Mouse (Mus musculus) ovary, postnatal 10 days (tissue): ENCODE measurements around the gene Tctn1.
"Not testable (repeated sequence)": the region's sequence is repeated elsewhere in the genome, so short reads cannot be mapped to it uniquely, and the experiment has no call there.

ENCODE experiments used
- DNase-seq: peaks from one replicate; pipeline ENCODE4 v3.0.0; 2022; ENCODE audit warnings: low spot score

Tctn1 gene

DNA sequence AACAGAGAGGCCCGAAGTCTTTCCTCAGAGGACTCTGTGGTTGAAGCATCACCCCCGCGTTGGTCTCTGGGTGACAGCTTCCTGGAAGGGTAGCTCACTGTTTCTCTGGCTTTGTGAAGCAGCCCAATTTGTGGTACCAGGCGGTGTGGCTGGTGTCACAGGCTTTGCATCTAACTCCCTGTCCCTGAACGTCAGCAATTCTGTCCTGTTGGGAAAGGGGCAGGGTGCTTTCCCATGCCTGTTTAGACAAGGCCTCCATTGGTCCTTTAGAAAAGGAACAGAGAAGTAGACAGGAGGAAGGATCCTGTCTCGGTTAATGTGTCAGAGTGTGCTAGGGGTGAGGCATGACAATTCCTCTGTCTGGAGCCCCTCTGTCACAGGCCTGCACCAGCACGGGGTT is 45.3 kb downstream of the Tctn1 start:
- no peak for DNase-seq

DNA sequence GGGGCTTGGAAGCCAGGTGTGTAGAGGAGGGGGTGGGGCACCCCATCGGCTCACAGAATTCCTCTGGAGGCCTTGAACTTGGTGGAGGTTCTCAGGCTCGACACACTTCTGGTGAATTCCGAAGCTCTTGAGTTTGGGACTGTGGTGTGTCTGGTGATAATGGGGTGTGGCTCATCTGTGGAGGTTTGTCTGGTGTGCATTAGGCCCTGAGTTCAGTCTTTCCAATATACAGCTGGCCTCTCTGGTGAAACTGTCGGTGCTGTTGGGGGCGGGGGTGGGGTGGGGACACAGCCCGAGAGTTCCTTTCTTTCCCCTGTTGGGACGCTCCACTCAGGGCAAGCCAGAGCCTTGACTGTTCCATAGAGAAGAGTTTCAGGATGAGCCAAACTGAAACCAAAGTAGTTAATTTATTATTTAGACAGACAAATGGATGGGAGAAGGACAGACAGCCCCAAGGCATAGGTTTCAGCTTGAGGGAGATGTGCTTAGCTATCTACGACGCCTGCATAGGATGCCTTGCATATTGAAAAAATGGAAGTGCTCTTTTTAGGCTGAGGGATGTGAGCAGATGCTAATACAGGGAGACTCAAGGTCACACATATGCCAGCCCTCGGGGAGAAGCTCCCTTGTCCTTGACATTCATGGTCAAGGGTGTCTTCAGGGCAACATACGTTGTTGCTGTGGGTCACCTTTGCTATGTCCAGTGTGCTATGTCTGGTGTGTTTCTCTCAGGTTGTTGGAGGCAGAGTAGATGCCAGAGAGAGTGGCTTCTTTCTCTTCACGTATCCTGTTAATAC is 46.0 kb downstream of the Tctn1 start:
- no peak for DNase-seq

DNA sequence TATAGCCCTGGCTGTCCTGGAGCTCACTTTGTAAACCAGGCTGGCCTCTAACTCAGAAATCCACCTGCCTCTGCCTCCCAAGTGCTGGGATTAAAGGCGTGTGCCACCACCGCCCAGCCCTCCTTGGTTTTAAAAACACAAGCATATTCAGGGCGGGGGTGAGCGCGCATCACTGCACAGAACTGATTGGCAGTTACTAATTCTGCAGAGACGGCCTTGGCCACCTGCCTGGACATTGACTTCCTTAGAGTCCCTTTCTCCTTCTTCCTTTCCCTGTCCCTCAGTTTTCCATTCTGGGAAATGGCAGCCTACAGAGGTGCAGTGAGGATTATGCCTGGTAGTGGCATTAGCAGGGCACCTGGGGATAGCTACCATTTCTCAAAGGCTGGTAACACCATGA is 46.6 kb downstream of the Tctn1 start:
- no peak for DNase-seq

DNA sequence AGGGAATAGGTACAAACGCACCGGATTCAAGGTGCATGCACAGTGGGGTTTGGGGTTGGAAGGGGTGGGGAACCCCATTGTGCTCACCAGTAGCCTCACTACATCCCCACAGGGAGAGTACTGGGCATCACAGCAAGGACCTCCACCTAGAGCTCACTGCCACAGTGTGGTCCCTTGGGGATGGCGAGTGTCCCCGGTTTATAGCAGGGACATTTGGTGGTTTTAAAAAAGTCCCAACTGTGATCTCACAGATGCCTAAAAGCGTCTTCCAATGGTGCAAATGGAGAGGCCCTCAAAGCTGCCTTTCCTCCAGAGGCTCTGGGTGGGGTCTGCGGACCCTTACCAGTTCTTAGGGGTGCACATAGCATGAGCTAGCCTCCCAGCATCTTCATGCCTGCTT is 50.4 kb downstream of the Tctn1 start:
- DNase-seq, result no peak

DNA sequence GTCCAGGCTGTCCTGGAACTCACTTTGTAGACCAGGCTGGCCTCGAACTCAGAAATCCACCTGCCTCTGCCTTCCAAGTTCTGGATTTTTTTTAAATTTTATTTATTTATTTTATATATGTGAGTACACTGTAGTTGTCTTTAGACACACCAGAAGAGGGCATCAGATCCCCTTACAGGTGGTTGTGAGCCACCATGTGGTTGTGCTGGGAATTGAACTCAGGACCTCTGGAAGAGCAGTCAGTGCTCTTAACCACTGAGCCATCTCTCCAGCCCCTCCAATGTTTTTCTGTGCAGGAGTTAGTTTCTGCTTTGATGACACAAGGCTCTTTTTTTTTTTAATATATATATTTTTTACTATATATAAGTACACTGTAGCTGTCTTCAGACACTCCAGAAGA is 51.4 kb downstream of the Tctn1 start:
- not testable (repeated sequence) for DNase-seq

DNA sequence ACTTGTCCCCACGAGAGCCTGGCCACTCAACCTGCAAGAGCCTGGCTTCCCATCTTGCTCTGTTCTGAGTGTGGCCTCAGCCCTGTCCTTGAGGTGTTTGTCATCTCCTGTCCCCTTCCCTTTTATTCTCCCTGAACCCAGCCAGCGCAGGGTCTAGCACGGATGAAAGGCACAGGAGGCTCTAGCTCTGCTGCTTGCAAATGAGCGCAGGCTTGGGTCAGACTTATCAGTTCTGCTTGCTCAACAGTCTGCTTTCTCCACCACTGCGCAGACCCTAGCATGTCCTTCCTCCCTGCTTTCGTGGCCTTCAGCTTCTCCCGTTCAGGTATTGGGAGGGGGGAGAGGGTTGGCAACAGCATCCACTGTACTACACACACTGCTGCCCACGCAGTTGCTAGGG is 52.1 kb downstream of the Tctn1 start:
- no peak for DNase-seq

DNA sequence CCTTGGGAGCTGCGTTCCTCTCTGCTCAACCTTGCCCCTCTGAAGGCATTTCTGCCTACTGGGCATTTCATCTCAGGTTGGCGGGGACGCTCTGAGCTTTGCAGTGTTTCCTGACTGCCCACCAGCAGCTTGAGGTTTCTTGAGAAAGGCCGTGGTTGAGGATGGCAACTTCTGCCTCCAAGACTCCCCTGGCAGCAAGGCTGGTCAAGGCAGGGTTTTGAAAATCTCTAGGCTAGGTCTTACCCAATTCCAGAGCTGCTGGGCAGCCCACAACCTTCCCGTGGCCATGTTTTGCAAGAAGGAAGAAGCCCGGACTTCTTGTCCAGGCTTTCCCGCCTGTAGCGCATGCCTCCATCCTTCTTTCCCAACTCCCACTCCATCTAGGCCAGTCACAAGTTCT is 53.4 kb downstream of the Tctn1 start:
- DNase-seq, result no peak

DNA sequence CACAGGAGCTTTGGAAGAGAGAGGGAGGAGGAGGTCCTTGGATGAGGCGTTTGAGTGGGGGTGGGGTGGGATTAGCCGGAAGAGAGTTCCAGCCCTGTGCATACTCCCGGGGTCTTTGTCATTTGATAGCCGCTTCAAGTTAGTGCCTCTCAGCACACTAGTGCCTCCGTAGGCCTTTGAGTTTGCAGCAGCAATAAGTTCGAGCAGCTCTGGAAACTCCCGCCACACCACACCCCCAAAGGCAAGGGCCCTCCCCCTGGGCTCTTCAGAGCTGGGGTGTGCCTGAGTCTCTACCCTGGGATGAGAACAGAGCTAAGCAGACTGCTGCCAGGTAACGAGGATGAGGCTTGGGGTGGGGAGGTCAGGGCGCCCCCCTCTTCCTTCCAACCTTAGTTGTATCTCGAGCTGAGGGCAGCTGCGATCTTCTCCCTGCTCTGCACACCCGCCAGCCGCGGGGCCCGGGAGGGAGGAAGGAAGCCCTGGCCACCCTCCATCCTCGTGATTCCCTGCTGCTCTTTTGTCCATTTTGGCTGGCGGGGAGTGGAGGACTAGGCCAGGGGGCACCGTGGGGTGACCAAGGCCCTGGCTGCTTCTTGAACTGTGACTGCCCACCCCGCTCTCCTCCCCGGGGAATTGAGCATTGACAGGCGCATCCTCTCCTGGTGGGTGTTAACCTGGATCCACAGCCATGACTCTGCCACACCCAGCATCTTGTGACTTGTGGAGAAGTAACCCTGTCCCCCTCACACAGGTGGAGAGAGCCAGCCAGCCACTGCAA is 54.5 kb downstream of the Tctn1 start:
- peak; percentile 34 for DNase-seq

DNA sequence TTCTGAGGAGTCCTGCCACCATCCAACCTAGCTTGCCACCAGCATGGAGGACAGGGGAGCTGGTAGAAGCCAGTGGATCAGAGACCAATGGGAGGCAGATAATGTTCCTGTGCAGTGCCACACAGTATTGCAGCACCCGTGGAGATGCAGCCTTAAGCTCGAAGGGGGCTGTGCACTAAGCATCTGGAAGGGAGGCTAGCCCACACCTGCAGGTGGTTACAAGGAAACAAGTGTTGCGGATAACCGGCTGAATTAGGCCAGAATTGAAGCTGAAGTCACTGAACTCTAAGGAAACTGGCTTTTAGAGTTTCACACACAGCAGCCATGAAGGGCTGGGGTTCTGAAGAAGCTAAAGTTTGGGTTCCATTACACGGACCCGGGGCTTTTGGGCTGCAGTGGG is 55.4 kb downstream of the Tctn1 start:
- no peak for DNase-seq

DNA sequence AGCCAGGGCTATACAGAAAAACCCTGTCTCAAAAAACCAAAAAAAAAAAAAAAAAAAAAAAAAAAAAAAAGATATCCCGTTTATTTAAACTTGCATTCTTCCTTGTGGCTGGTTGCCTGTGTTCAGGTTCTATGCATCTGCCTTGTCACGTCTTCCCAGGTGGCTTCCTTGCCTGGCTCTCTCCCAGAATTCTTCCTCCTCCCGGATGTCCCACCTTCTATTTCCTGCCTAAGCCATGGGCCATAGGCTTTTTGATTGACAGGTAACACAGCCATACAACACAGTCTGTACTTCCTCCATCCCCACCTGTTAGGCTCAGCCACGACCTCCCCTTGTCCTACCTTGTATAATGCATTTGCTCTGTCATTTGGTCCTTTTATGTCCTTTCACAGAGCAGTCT is 57.8 kb downstream of the Tctn1 start, which contains the start of gene Hvcn1:
Hvcn1 (plus strand) TSS at position 330 of the 400 bp plus-strand sequence.
- no peak for DNase-seq

DNA sequence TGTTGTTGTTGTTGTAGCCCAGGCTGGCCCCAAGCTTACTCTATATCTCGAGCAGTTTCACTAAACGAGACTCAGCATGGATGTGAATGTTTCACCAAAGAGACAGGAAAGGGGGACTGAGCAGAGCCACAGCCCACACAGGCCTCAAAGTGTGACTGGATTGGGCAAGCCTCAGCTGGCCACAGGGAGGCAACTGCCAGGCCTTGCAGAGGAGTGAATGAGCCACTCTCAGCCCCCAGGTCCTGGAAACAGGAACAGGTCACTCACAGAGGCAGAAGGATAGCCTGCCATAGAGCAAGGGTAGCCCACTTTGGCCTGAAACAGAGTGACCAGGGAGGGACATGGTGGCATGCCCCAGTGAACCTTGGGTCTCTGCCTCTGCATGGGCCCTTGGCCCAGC is 60.1 kb downstream of the Tctn1 start:
- DNase-seq, result no peak

DNA sequence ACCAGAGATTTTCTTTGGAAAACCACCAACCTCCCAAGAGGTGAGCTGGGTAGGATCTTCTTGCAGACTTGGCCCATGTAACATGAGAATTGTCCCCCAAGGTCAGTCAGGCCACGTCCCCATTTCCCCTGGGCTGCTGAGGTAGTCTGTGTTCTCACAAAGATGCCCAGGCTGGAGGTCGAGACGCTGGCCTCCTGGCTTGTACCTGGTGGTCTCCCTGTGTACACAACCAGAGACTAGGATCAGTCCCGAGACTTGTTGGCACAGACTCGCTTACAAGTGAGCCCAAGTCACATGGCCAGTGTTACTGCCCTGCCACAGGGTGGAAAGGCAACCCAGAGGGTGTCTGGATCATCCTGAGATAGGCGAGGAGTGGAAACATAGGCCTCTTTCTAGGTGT is 62.4 kb downstream of the Tctn1 start:
- no peak for DNase-seq

DNA sequence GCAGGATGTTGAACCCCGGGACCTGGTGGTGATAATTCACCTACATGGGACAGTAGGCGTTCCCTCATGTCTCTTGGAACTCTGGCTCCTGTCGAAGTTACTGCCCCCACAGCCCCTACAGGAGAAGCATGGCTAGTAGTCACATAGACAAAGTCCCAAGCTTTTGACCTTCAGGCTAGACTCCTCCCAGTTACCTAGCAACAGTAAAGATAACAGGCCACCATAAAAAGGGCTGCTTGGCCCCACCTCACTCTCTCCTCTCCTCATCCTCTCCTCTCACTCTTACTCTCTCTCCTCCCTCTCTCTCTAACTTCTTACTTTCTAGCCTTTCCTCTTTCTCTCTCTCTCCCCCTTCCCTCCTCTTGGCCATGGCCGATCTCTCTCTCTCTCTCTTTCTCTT is 63.4 kb downstream of the Tctn1 start:
- DNase-seq, result no peak

DNA sequence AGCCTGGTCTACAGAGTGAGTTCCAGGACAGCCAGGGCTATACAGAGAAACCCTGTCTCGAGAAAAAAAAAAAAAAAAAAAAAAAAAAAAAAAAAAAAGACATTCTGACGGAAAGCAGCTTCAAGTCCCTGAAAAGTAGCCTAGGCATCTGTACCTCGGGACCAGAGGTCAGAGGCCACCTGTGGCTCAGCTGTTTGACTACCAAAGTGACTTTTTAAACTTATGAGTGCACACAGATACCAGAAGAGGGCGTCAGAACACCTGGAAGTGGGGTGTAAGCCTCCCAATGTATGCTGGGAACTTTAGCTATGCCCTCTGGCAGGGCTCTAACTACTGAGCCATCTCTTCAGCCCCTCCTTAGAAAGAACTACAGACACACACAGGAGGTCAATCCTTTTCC is 71.9 kb downstream of the Tctn1 start:
- DNase-seq, result no peak

DNA sequence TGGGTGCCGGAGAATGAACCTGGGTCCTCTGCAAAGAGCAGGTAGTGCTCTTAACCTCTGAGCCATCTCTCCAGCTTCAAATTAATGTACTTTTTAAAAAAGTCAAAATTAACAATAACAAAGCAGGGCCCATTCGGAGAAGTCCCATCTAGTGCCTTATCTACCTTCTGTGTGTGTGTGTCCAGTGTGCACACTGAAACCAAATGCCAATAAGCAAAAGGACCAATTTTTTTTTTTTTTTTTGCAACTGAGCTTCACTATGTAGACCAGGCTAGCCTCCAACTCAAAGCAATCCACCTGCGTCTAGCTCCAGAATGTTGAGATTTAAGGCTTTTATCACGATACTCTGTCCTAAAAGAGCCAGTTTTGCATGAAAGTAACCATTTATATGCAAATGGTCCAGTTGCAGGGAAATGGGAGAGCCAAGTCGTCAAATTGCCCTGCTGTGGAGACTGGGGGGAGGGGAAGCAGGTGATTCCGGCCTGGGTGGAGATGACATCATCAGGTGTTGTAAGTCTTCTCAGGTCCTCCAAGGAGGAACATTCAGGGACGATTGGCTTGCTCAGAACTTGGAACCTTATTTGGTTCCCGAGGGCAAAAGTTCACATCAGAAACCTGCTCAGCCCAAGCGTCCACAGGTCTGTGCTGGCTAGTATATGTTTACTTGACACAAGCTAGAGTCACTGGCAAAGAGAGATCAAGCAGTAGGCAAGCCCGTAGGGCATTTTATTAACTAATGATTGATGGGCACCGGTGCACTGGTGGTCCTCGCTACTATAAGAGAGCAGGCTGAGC is 72.8 kb downstream of the Tctn1 start:
- DNase-seq, result no peak

DNA sequence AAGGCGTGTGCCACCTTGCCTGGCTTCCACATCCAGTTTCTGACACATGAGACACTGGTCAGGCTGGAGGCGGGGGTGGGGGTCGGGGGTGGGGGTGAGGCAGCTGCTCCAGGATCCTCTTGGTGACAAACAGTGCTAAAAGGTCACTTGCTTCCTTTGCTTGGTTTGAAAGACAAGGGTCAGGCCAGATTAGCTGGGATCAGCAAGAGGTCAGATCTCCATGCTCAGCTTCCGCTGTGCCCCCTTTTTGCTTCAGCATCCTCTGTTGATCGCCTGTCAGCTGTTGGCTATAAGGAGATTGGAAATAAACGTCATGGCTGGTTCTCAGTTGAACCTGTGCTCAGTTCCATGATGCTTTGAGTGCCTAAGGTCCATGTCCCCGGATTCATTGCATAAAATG is 73.8 kb downstream of the Tctn1 start:
- no peak for DNase-seq

DNA sequence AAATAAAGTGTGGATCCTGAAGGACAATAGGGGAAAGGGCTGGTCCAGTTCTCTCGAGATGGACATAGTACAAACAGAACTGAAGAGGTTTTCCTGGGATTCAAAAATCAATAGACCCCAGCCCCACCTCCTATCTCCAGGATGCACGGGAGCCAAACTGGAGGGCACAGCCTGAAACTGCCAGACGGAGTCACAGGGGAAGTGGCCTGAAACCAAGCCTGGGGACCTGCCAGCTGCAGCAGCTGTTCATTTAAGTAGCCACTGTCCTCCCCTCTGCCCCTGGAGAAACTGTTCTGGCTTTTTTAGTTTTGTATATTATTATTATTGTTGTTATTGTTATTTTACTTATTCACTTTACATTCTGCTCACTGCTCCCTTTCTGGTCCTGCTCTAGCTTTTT is 75.1 kb downstream of the Tctn1 start:
- DNase-seq, result no peak
